Mouse (Mus musculus) embryonic facial prominence, embryonic 11.5 days (tissue): ENCODE measurements around the gene Arl8b. TPM values are rescaled to one million over a fixed set of nuclear protein-coding genes. Genes with fewer than 3 reads are reported as not detected.

Source experiments
- ATAC-seq: fragments of 200-750 bp; cut with Nextera tagmentation; replicated peaks from 2 replicates; pipeline ENCODE4 v1.8.0; 2017; ENCODE audit warnings: low read depth; ENCODE audit not compliant: insufficient number of reproducible peaks, low FRiP score, low TSS enrichment
- DNase-seq: peaks from one replicate; pipeline ENCODE4 v3.0.0-alpha.2; 2015; ENCODE audit warnings: low spot score
- H3K27ac ChIP-seq: fragments of 300-500 bp; sonication (generic); replicated peaks from 2 replicates; pipeline ENCODE4 v1.5.1; 2014; ENCODE audit warnings: mild to moderate bottlenecking, low read depth, low read length, control low read depth
- H3K27me3 ChIP-seq: fragments of 300-500 bp; sonication (generic); 2 replicates; pipeline ENCODE4 v1.6.1; 2014; ENCODE audit warnings: mild to moderate bottlenecking, low read length, moderate library complexity, mixed read lengths; ENCODE audit not compliant: control insufficient read depth, insufficient read depth
- H3K36me3 ChIP-seq: fragments of 300-500 bp; sonication (generic); replicated peaks from 2 replicates; pipeline ENCODE4 v1.6.1; 2014; ENCODE audit warnings: low read depth, mild to moderate bottlenecking, low read length, moderate library complexity, mixed read lengths; ENCODE audit not compliant: control insufficient read depth, insufficient read depth
- H3K4me1 ChIP-seq: fragments of 300-500 bp; sonication (generic); 2 replicates; pipeline ENCODE4 v1.6.1; 2014; ENCODE audit warnings: low read length, mixed read lengths; ENCODE audit not compliant: control insufficient read depth, insufficient read depth
- H3K4me2 ChIP-seq: fragments of 300-500 bp; sonication (generic); 2 replicates; pipeline ENCODE4 v1.6.1; 2014; ENCODE audit warnings: low read depth, mild to moderate bottlenecking, control low read depth, low read length, moderate library complexity
- H3K4me3 ChIP-seq: fragments of 300-500 bp; sonication (generic); 2 replicates; pipeline ENCODE4 v1.5.1; 2014; ENCODE audit warnings: low read depth, low read length, control low read depth
- H3K9ac ChIP-seq: fragments of 300-500 bp; sonication (generic); replicated peaks from 2 replicates; pipeline ENCODE4 v1.6.1; 2014; ENCODE audit warnings: mild to moderate bottlenecking, control low read depth, low read length
- H3K9me3 ChIP-seq: fragments of 300-500 bp; sonication (generic); replicated peaks from 2 replicates; pipeline ENCODE4 v1.6.1; 2016; ENCODE audit warnings: mild to moderate bottlenecking, low read length, inconsistent platforms, mixed read lengths; ENCODE audit not compliant: control insufficient read depth
- WGBS: fragments of 180-500 bp; shearing (Covaris S2); extraction: QIAGEN DNeasy Blood & Tissue Kit; methylation state at CpG from one replicate; pipeline ENCODE4 v1.1.7; 2014; 5-methylcytosine and 5-hydroxymethylcytosine counted together
- polyA plus RNA-seq: library from polyadenylated mRNA; unstranded; fragments of >200 nt; fragmentation: Nextera tagmentation; extraction: Ambion mirVana; gene quantifications from 2 replicates; pipeline ENCODE4 v1.2.1, GENCODE M21; 2014

The Arl8b gene
- polyA plus RNA-seq, 1 experiment from 2014 or later = 83.6 TPM

DNA sequence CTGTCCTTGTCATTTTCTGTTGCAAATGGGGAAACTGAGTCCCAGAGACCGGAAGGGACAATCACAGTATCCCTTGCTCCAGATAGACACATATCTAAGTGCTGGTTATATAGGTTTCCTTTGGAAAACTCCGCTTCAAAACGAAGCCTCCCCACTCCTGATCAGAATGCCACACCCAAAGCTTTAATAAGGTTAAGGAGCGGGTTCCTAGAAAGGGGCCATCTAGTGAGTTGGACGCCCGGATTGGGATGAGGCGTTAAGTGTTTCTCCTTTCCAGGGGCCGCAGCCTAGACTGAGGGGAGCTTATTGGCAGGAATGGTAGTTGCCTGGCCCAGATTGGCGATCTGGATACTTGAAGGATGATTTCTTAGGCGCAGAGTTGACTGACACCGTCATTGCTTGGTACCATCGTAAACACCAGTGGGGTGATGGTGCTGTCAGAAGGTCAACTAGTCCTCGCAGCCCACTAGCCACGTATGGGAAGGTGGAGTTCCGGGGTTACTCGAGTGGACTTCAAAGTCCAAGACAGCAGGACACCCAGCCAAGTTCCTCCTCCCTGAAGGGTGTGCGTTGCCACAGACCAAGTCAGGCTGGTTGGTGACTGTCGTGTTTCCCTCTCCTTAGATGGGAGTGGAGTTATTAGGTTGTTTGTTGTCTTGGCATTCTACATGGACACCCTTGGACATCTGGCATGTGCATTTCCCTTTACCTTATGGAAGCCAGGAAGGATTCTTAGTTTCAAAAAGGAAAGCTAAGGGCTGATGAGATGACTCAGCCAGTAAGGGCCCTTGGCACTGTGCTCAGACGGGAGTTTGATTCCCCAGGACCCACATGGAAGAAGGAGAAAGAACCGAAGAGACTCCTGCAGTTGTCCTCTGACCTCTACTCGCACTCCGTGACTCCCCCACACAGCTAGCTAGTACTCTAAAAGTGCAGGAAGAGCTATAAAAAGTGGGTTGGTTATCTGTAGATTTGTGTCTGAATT, 46.8 kb downstream of the Arl8b start:
- DNase-seq (peak; percentile 26), ATAC-seq (no peak)
- Histone ChIP-seq H3K4me1 (0 out of 2 replicates have a peak, but pooled peaks cover 2% of the 10 kb centered on the region), H3K9me3 (no peaks in the 10 kb centered on the region), H3K4me2 (peak overlapping the region; percentile 79), H3K36me3 (no peaks in the 10 kb centered on the region), H3K9ac (peak overlapping the region; percentile 96), H3K27ac (0 out of 2 replicates have a peak overlapping the region, but pooled peaks have one; percentile 67), H3K27me3 (no peaks in the 10 kb centered on the region), H3K4me3 (peak overlapping the region; percentile 89)
- 24% methylated on average over 22 of the region's 22 CpGs for WGBS

DNA sequence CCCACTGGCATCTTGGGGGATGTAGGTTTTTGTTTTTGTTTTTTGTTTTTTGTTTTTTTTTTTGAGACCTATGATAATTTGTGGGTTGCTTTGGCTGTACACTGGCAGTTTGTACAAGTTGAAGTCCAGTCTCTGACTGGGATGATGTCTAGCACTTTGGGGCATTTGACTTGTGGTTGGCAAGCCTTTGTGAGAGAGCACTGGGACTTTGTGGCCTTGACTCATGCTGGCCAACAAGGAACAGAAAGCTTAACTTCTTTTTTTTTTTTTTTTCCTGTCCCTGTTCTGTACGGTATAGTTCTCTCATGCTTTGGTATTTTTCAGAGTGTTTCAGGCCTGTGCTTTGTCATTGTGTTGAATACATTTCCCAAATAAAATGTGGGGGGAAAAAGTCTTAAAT, 49.3 kb downstream of the Arl8b start:
- no peak overlapping the region for H3K4me2 ChIP-seq
- 93% methylated on average over 1 of the region's 1 CpGs for WGBS
- ATAC-seq (no peak), DNase-seq (no peak)
- 0 out of 2 replicates have a peak, but pooled peaks cover 2% of the 10 kb centered on the region for H3K4me1 ChIP-seq
- no peaks in the 10 kb centered on the region for H3K9me3 ChIP-seq
- H3K36me3 ChIP-seq = no peaks in the 10 kb centered on the region; the same call in none of the 2 replicates
- no peak overlapping the region for H3K4me3 ChIP-seq
- H3K27ac ChIP-seq = no peak overlapping the region
- no peaks in the 10 kb centered on the region for H3K27me3 ChIP-seq
- no peak overlapping the region for H3K9ac ChIP-seq

DNA sequence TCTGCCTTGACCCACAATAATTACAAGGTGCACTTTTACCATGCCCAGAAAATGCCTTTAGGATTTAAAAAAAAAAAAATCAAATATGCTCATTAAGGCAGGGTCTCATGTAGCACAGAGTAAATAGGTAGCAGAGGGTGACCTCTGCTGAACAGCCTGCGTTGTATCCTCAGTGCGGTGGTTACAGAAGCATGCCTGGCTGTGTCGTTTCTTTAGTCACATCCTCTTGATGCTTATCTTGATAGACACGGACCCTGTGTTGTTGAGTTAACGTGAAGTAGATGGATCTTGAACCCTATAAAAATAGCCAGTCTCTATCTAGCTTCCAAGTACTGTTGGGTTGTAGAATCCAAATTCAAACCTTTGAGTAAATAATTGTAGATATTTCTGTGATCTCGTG, 50.1 kb downstream of the Arl8b start:
- no peak overlapping the region for H3K27ac ChIP-seq
- H3K36me3 ChIP-seq = no peaks in the 10 kb centered on the region; the same call in none of the 2 replicates
- H3K27me3 ChIP-seq = no peaks in the 10 kb centered on the region
- no peak overlapping the region for H3K4me2 ChIP-seq
- ATAC-seq (no peak), DNase-seq (no peak)
- 0 out of 2 replicates have a peak, but pooled peaks cover 2% of the 10 kb centered on the region for H3K4me1 ChIP-seq
- H3K9ac ChIP-seq = no peak overlapping the region
- WGBS = 82% methylated on average over 6 of the region's 6 CpGs
- H3K9me3 ChIP-seq = no peaks in the 10 kb centered on the region
- H3K4me3 ChIP-seq = no peak overlapping the region

GRCm38 (mm10) chr6:108833963-108834697, 51.2 kb downstream of the Arl8b start:
- no peak overlapping the region for H3K9ac ChIP-seq
- H3K27ac ChIP-seq = no peak overlapping the region
- H3K4me2 ChIP-seq = no peak overlapping the region
- DNase-seq = no peak
- no peaks in the 10 kb centered on the region; the same call in none of the 2 replicates for H3K36me3 ChIP-seq
- no peak for ATAC-seq
- no peaks in the 10 kb centered on the region for H3K27me3 ChIP-seq
- no peaks in the 10 kb centered on the region for H3K9me3 ChIP-seq
- WGBS = 84% methylated on average over 8 of the region's 8 CpGs
- H3K4me1 ChIP-seq = 0 out of 2 replicates have a peak, but pooled peaks cover 2% of the 10 kb centered on the region
- no peak overlapping the region for H3K4me3 ChIP-seq

- Histone ChIP-seq H3K9ac (no peak overlapping the region), H3K27me3 (no peaks in the 10 kb centered on the region), H3K27ac (no peak overlapping the region), H3K4me1 (no peaks in the 10 kb centered on the region), H3K4me2 (no peak overlapping the region), H3K36me3 (no peaks in the 10 kb centered on the region; the same call in none of the 2 replicates), H3K4me3 (no peak overlapping the region), H3K9me3 (no peaks in the 10 kb centered on the region)
- no peak for ATAC-seq
- DNase-seq = no peak
- 87% methylated on average over 16 of the region's 16 CpGs for WGBS
Observed at GRCm38 (mm10) chr6:108835765-108836691, 53.1 kb downstream of the Arl8b start.

- no peak overlapping the region for H3K9ac ChIP-seq
- no peak overlapping the region for H3K4me3 ChIP-seq
- no peak overlapping the region for H3K4me2 ChIP-seq
- no peak for ATAC-seq
- no peaks in the 10 kb centered on the region for H3K4me1 ChIP-seq
- no peaks in the 10 kb centered on the region for H3K27me3 ChIP-seq
- no peaks in the 10 kb centered on the region; the same call in none of the 2 replicates for H3K36me3 ChIP-seq
- H3K27ac ChIP-seq = no peak overlapping the region
- WGBS = 84% methylated on average over 4 of the region's 4 CpGs
- DNase-seq = no peak
- H3K9me3 ChIP-seq = no peaks in the 10 kb centered on the region
Observed at GRCm38 (mm10) chr6:108837081-108837480, 54.2 kb downstream of the Arl8b start.

DNA sequence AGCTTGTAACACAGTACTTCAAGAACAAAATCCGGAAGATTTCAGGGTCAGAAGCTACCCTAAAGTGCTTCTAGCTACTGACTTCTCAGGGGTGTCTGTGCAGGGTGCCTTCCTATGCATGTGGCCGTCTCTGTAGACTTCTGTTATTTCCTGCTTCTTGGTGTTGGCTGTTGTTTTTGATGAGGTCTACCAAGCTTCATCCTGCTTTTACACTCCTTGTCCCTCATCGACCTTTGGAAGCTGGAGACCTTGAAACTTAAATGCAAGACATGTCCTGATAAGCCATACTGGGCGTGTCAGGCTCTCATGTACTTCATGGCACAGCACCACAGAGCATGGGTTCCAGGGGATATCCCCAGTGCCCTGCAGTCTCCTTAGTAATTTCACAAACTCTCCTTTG, 55.1 kb downstream of the Arl8b start:
- no peak for DNase-seq

More for the DNA sequence above, 55.1 kb downstream of the Arl8b start:
- Histone ChIP-seq H3K27ac (no peak overlapping the region), H3K4me3 (no peak overlapping the region), H3K4me1 (no peaks in the 10 kb centered on the region), H3K9me3 (no peaks in the 10 kb centered on the region), H3K27me3 (no peaks in the 10 kb centered on the region), H3K9ac (no peak overlapping the region), H3K4me2 (no peak overlapping the region), H3K36me3 (no peaks in the 10 kb centered on the region; the same call in none of the 2 replicates)
- WGBS = 92% methylated on average over 4 of the region's 4 CpGs
- ATAC-seq = no peak
